Mouse (Mus musculus) adrenal gland, postnatal 14 days (tissue): ENCODE measurements around the gene Kcmf1. TPM values are rescaled to one million over a fixed set of nuclear protein-coding genes. Genes with fewer than 3 reads are reported as not detected.
"Not testable (repeated sequence)": the region's sequence is repeated elsewhere in the genome, so short reads cannot be mapped to it uniquely, and the experiment has no call there.

Experiments
- DNase-seq: peaks from one replicate; pipeline ENCODE4 v3.0.0; 2021; ENCODE audit warnings: mixed read lengths
- total RNA-seq: library from RNA; stranded (reverse); gene quantifications from 2 replicates; pipeline ENCODE4 v1.2.3, GENCODE M21; 2021

Gene Kcmf1
- total RNA-seq, 1 experiment from 2014 or later, result 86.8 TPM

DNA sequence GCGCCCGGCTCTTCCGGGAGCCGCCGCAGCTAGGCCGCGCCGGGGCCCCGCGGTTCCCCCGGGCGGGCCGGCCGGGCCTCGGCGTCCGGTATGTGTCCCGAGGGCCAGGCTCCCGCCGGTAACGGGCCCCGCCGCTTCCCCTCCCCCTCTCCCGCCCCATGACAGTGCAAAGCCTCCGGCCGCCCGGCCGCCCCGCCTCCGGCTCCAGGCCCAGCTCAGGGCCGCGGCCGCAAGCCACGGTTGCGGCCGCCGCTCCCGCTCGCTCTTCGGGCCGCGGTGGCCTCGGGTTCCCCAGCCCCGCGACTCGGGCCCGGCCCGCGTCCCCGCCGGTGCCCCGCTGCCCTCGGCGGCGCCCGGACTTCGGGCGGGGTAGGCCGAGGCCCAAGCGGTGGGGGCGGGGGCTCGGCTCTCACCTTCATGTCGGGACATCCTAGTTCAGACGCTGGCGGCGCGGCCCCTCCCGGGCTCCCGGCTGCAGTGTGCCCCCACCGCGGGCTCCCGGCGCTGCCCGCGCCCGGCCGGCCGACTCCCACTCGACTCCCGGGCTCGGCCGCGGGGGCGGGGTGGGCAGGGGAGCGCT, 488 bp downstream of the Kcmf1 start:
- peak; percentile 74 for DNase-seq

DNA sequence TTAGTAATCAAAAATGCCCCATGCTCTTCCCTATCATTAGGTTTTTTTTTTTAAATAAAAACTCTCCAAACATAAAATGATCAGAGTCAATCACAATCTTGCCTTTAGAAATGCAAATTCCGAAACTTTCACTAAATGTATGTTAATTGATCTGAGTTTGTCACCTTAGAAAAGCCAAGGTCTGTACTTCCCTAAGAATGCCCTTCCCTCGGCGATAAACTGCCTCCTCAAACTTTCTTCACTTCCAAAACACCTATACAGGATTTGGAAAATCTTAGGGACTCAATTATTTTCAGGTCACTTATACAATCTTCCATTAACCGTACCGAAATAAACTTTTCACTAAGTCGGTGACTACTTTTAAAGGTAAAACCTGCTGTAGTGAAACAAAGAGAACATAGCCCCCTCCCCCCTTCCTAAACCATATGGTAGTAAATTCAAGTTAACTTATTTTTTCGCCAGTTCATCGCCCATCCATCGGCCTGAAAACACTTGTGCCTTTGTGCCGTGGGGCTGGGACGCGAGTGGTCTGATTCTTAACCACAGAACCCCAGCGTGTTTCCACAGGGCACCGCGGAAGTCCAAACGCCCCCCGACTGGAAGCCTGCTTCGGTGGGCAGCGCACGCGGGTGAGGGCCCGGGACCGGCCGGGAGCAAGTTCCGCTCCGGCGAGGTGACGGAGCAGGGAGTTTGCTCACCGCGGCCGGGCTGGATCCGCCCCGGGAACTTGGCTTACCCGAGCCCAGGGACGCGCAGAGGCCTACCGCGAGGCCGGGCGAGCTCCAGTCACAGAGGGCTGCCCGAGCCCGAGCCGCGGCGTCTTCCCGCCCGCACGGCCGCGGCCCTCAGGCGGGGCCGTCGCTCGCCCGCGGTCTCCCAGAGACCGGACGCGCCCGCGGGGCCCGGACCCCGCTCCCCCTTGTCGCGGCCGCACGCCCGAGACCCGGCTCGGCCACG, 1.3 kb downstream of the Kcmf1 start:
- DNase-seq, result peak; percentile 83

DNA sequence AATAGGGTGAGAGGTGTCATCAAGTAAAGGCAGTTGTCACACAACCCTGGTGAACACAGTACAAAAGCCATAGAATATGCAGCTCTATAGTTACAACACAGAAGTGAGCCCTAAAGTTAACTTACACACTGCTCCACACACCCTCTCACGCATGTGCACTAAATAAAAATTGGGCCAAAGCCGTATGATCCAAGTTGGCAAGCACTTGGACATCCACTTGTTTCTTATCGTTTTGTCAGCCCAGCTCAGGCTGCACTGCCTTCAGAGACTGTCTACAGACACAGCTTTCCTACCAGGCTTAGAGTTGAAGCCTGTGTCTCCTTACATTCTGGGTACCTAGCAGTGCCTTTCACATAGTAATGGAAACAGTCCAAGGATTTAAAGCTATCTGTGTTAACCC, 4.8 kb downstream of the Kcmf1 start:
- DNase-seq, result peak; percentile 38

DNA sequence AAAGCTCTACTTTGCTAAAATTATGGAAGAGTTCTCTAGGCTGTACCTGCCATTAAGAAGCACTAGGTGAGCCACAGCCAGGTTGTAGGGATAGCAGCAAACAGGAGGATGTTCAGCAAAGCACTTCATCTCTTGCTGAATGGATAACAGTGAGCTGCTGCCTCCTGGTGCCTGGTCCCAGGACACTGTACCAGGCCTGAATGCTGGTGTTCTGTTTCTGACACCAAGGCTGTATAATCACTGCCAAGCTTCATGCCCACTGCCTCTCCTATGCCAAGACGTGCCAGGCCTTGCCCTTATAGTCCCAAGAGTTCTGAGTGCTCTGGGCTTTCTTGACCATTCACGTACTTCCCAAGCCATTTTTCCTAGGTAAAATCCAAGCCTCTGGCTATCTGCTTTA, 8.5 kb downstream of the Kcmf1 start:
- DNase-seq, result peak; percentile 47

DNA sequence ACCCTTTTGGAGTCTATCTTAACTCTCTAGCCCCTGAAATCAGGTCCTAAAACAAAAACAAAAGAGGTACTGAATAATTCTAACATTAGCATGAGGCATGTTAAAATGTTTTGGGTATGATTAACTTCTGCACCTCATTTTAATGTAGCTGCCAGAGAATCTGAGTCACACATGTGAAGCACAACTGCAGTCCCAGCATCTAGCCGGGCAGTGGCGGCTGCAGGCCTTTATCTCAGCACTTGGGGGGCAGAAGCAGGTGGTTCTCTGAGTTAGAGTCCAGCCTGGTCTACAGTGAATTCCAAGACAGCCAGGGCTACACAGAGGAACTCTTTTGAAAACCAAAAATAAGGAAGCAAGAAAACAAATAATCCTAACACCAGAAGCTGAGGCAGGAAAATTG, 11.1 kb downstream of the Kcmf1 start:
- DNase-seq, result no peak

DNA sequence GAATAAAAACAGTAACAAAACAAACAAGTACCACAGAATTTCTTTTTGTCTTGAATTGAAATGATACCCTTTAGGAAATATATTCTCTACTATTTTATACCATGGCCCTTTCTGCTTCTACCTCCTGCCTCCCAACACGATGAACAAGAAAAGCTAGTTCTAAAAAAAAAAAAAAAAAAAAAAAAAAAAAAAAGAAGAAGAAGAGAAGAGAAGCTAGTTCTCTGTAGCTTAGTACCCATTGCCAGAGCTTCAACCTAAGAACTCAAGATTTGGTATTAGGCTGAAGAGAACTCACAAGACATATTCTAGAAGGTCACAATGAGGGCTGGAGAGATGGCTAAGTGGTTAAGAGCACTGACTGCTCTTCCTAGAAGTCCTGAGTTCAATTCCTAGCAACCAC, 14.5 kb downstream of the Kcmf1 start:
- no peak for DNase-seq

DNA sequence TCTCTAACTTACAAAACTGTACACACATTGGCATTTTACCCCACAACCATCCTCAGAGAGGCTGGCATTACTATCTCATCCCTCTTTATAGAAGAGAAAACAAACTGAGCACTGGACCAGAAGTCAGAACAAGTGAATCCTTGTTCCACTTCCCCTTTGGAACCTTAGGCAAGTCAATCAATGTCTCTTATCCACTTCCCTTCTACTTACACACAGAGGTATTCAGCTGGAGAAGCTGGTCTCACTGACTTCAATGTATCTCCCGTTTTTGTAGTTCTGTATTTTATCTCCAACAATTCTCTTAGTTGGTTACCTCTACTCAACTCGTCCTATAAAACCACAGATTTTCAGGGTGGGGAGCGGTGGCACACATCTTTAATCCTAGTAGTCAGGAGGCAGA, 15.0 kb downstream of the Kcmf1 start:
- DNase-seq, result no peak

DNA sequence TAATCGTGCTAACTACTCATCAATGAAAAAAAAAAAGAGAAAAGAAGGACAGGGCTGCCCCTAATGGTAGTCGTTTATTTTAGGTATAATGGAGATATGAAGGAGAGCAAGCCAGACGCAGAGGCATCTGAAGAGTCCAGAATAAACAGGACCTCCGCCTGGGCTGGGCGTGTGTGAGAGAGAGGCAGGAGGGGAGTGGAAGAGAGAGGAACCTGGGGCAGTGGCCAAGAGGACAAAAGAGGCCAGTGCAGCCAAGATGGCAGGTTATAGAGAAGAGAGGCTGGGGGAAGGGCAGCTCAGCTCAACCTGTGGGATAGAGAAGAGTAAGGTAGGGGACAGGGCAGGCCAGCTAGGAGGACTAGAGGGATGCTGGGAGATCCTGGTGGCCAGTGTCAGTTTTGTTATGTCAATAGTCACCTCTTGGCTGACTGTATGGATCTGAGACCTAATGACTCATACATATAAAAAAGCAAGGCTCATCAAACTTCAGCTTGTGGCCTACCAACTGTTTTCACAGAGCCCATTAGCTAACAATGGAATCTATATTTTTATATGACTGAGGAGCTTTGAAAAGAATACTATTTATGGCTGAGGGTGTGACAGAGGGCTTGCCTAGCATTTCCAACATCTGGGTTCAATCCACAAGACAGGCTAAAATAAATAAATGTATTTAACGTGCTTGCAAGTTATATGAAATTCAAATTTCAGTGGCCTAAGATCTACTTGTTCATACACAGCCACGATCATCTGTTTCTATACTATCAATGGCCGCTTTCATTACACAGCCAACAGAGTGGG, 16.9 kb downstream of the Kcmf1 start:
- DNase-seq, result no peak

DNA sequence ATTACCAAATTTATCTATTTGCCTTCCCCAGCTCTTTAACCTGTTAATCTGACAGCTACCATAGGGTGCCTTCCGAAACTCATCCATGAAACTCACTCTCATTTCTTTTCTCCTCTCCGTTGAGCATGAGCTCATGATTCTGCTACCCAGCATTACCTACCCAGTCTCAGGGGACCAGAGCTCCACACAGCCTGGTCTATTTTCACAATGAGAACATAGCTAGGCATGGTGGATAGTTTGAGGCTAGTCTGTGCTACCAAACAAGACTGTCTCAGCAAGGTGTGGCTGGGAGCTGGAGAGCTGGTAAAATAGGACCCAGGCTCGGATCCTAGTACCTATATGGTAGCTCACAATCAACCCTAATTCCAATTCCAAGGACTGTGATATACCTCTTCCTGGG, 17.6 kb downstream of the Kcmf1 start:
- no peak for DNase-seq

DNA sequence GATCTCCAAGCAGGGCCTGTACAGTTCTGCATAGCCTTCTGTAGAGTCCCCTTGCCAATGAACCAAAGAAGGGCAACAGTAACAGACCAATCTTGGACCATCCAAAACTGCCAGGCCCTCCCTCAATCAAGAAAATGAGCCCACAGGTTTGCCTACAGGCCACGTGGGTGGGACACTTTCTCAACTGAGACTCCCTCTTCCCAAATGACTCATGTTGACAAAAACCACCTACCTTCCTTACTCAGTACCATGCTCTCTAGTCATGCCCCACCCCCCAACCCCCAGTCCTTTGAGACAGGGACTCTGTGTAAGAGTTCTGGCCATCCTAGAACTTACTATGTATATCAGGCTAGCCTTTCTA, 18.2 kb downstream of the Kcmf1 start:
- DNase-seq, result no peak

DNA sequence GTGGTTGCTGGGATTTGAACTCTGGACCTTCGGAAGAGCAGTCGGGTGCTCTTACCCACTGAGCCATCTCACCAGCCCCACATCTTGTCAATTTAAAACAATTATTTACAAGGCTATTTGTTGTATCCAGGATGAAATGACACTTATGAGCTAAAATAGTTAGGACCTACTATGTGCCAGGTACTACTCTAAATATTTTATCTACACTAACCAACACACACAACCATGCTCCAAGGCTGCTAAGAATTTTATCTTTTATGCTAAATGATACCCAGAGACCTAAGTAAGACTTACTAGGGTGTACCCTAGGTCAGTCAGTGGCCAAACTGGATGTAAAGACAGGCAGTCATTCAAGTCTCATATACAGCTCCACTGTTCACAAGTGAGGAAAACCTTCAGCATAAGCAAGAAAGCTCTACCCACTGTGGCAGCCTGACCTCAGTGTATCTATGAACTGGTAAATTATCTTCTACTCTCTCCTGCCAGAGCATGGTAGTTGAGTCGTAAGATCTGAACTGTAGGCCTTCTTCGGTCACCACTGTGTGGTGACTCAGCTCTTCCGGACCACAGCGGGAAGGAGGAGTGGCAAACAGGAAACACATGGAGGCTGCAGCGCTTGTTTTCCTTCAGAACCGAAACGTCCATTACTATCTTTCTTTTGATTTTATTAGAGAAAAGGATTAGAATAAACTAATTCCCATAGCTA, 18.7 kb downstream of the Kcmf1 start:
- peak; percentile 33 for DNase-seq

DNA sequence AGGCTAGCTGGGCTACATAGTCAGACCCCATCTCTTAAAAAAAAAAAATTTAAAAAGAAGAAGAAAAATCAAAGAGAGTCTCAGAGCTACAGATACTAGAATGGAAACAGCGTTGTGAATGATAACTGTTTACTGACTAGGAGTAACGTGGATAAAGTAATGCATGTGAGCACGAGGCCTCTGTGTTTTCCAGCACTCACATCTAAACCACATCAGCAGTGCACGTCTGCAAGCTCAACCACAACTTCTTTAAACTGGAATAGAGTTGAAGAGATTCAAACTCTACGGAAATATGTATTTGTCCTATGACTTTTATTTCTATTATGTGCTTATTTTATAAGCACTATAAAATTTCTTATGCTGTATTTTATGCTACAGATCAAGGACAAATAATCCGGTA, 23.1 kb downstream of the Kcmf1 start:
- no peak for DNase-seq

DNA sequence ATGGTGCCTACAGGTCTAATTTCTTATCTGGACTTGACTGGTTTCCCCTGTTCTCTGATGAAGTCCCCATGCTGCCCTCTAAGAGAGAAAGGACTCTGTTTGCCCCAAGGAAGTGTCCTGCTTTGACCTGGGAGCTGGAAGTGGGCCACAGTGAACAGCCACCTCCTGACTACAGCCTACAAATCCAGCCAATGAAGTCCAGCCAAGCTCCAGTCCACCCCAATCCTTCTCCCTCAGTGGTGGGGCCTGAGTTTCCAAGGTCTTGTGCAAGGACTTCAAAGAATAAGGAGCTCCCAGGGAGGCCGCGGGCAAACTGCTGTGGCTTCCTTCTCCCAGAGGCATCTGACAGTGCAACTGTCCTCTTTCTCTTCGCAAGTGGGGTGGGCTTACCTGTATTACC, 26.4 kb downstream of the Kcmf1 start:
- peak; percentile 84 for DNase-seq

DNA sequence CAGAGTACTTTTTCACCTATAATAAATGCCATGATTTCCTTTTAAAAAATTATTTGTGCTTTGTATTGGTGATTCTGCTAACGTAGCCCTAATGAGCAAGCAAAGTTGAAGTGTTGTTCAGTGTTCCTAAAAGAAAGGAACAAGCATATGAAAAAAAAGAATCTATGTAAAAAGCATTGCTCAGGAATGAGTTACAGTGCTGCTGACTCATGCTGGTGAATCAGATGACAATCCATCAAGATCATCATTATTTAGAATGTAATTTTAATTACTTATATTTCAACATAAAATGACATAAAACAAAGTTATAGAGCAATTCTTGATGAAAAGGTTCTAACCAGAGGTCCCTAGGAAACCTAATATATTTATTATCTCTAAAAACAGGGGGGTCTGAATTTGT, 27.5 kb downstream of the Kcmf1 start:
- DNase-seq, result no peak

DNA sequence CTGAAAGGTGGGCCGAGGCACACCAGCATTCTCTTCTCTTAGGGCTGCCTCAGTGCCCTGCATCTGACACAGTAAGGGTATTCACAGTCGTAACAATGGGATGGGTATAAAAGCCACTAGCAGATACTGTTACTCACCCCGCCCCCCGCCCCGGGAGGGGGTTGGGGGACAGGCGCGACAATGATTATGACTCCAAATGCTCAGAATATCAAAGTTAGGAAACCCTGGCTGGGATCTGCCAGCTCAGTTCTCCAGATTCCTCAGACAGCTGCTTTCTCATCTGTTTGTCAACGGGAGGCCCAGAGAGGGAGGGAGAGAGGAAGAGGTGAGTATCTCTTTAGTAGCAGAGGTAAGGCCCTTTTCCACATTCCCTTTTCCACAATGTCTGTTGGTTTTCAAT, 30.2 kb downstream of the Kcmf1 start:
- peak; percentile 55 for DNase-seq

DNA sequence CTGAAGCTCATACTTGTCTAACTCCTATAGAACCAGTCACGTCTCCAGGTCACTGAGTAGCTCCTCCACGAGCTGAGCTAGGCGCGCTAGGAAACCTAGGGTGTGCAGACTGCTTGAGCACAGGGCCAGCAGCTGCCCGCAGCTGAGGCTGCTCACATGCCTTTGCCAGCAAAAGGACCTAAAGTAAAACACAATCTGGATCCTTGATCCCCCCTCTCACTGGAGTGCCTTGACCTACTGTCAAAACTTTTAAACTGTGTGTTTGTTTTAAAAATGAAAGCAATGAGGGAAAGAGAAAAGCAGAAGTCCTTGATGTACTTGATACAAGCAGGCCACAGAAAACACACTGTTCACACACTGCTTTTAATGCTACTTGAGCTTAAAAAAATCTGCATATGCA, 31.1 kb downstream of the Kcmf1 start:
- DNase-seq, result peak; percentile 43

DNA sequence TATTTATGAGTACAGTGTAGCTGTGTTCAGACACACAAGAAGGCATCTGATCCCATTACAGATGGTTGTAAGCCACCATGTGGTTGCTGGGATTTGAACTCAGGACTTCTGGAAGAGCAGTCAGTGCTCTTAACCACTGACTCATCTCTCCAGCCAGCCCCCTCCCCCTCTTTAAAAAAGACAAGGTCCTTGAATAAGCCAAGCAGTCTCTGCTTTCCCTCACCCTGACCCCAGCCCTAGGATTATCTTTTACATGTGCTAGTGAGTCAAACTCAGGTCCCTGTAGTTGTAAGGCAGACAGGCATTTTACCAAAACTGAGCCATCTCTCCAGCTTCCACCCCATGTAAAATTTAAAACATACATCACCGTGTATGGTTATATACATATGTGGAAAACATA, 32.0 kb downstream of the Kcmf1 start:
- peak; percentile 38 for DNase-seq

DNA sequence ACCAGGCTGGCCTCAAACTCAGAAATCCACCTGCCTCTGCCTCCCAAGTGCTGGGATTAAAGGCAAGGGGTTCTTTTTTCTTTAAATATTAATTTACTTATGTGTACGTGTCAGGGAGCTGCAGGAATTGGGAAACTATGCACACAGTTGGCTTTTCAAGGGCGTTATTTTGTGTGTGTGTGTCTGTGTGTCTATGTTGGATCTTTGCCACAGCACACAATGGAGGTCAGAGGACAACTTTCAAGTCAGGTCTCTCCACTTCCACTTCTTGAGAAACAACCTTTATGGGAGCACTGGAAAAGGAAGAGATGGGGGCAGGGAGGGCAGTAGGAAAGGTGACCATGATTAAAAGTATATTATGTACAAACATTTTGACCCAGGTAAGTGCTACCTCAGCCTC, 33.5 kb downstream of the Kcmf1 start:
- DNase-seq, result no peak

DNA sequence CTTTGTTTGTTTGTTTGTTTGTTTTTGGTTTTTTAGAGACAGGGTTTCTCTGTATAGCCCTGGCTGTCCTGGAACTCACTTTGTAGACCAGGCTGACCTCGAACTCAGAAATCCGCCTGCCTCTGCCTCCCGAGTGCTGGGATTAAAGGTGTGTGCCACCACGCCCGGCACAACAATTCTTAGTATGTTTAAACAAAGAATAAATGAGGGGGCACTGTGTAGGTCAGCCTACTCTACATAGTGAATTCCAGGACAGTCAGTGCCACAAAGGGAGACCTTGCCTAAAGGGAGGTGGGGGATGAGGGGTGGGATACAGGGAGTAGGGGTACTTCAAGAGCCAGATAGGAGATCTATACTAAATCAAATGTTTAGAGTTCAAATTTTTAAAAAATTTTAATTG, 37.1 kb downstream of the Kcmf1 start:
- DNase-seq, result not testable (repeated sequence)

DNA sequence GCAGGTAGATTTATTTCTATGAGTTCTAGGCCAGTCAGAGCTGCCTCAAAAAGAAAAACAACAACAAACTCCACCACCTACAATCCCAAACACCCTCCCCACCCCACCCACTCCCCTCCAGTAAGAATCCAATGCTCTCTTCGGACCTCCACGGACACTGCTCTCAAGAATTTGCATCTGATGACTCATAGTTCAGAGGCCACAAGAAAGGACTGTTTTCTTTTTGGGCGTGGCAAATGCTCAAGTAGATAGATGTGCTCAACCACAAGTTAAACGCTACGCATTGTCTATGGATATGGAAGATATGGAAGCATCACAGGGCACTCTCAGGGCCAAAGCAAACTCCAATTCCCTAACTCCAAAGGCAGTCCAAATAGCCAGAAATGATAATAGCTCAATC, 45.5 kb downstream of the Kcmf1 start:
- no peak for DNase-seq

DNA sequence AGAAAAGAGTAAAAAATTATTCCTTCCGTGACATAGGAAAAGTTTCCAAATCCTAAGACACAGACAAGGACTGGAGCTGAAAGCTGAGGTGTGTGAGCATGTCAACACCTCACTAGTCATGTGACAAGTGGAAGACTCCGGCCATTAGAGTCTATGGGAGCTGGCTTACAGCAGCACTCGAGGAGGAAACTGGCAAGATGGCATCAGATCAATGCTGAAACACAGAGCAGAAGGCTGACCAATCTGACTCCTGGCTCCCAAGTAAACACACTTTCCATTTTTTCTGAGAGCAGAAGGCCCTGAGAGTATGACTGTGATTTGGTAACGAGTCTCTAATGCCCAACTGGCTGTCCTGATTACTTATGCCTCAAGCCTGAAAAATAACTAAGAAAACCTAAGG, 47.6 kb downstream of the Kcmf1 start:
- no peak for DNase-seq

DNA sequence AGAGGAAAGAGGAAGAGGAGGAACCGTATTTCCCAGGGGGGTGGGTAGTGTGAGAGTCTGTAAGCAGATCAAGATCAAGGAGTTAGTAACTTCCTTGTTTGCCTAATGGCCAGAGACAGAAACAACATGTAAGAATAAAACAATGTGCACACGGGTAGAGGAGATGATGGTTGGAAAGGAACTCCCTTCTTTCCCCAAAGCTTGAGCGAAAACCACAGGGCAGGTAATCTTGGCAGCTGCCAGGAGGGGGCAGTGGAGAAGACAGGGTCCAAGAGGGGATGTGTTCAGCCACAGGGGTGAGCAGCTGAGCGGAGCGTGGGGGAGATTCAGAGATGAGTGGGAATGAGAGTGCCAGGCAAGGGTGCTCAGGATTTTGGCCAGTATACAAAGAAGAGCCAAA, 48.1 kb downstream of the Kcmf1 start:
- DNase-seq, result peak; percentile 68
